Mouse (Mus musculus) hindbrain, embryonic 14.5 days (tissue): ENCODE data around the gene Nos1ap. TPM values are rescaled to one million over a fixed set of nuclear protein-coding genes. Genes with fewer than 3 reads are reported as not detected.
A peak's percentile ranks its signal among the peaks of the same experiment; 100 is the strongest.

Experiments
- ATAC-seq: fragments of 200-750 bp; cut with Nextera tagmentation; 2 replicates; pipeline ENCODE4 v1.8.0; 2017; ENCODE audit warnings: moderate number of reproducible peaks, mild to moderate bottlenecking, moderate TSS enrichment, moderate library complexity; ENCODE audit not compliant: low FRiP score
- DNase-seq: peaks from one replicate; pipeline ENCODE4 v3.0.0-alpha.2; 2015; ENCODE audit warnings: low spot score
- H3K27ac ChIP-seq: fragments of 300-500 bp; sonication (generic); 2 replicates; pipeline ENCODE4 v1.5.1; 2014; ENCODE audit warnings: mild to moderate bottlenecking, moderate library complexity
- H3K27me3 ChIP-seq: fragments of 300-500 bp; sonication (generic); 2 replicates; pipeline ENCODE4 v1.6.1; 2014; ENCODE audit warnings: mild to moderate bottlenecking, low read length, mixed read lengths; ENCODE audit not compliant: control insufficient read depth, insufficient read depth
- H3K36me3 ChIP-seq: fragments of 300-500 bp; sonication (generic); replicated peaks from 2 replicates; pipeline ENCODE4 v1.6.1; 2014; ENCODE audit not compliant: control insufficient read depth, insufficient read depth
- H3K4me1 ChIP-seq: fragments of 300-500 bp; sonication (generic); replicated peaks from 2 replicates; pipeline ENCODE4 v1.6.1; 2014; ENCODE audit warnings: antibody characterized with exemption, low read length, mixed read lengths; ENCODE audit not compliant: control insufficient read depth, insufficient read depth
- H3K4me2 ChIP-seq: fragments of 300-500 bp; sonication (generic); replicated peaks from 2 replicates; pipeline ENCODE4 v1.6.1; 2014; ENCODE audit warnings: mild to moderate bottlenecking, moderate library complexity
- H3K4me3 ChIP-seq: fragments of 300-500 bp; sonication (generic); replicated peaks from 2 replicates; pipeline ENCODE4 v1.5.1; 2014; ENCODE audit warnings: mild to moderate bottlenecking, low read length
- H3K9ac ChIP-seq: fragments of 300-500 bp; sonication (generic); 2 replicates; pipeline ENCODE4 v1.6.1; 2014
- H3K9me3 ChIP-seq: fragments of 300-500 bp; sonication (generic); 2 replicates; pipeline ENCODE4 v1.6.1; 2016; ENCODE audit warnings: low read length; ENCODE audit not compliant: control insufficient read depth
- WGBS: fragments of 180-500 bp; shearing (Covaris S2); extraction: QIAGEN DNeasy Blood & Tissue Kit; methylation state at CpG from one replicate; pipeline ENCODE4 v1.1.7; 2014; 5-methylcytosine and 5-hydroxymethylcytosine counted together
- polyA plus RNA-seq: library from polyadenylated mRNA; unstranded; fragments of >200 nt; fragmentation: Nextera tagmentation; extraction: Ambion mirVana; gene quantifications from 2 replicates; pipeline ENCODE4 v1.2.1, GENCODE M21; 2014

Nos1ap gene
- polyA plus RNA-seq, 1 experiment from 2014 or later, result 18.0 TPM

DNA sequence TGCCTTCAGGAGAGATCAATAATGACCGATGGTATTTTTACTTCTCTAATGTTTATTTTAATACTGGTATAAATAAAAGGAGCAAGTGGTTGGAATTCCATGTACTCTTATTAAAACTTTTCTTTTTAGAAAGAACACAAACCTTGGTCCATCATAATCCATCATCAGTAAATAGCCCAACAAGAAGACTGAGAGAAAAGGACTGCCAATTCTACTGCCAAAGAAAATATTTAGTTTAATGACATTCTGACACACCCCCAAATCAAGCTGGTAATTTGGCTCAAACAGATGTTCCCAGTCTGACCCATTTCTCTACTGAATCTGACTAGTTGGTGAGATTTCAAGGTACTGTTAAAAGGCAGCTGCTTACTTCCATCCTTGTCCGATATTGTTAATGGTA is 161.5 kb downstream of the Nos1ap start:
- Histone ChIP-seq H3K4me1 (peaks cover 10% of the 10 kb centered on the region), H3K27me3 (no peaks in the 10 kb centered on the region), H3K36me3 (no peaks in the 10 kb centered on the region), H3K4me2 (no peak overlapping the region), H3K27ac (no peak overlapping the region), H3K9ac (no peak overlapping the region), H3K9me3 (no peaks in the 10 kb centered on the region), H3K4me3 (no peak overlapping the region)
- no peak for ATAC-seq
- DNase-seq, result no peak
- 92% methylated on average over 2 of the region's 2 CpGs for WGBS

DNA sequence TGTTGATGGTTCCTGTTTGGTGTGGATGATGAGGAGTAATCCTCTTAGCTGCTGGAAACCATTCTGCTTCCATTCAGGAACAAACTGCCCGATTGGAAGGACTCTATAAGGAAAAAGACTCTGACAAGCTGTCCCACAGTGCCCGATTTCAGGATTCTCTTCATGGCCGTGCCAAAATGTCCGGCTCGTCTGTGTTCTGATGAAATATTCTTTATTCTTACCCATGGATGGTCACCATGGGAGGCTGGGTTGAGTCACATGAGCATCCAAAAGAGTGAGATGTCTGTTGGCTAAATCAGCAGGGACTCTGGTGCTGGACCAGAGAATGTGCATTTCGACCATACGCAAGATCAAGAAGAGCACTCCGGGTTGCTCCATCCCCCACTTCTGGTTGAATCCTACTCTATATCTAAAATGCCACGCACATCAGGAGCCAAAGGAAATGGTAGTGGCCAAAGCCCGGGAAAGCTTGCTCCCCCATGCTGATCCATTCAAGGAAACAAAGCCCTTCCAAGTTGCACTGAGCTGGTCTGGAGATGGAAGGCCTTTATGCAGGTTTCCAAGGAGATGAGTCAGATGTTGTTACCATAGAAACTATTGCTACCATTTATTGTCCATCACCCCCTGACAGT is 165.3 kb downstream of the Nos1ap start:
- H3K9me3 ChIP-seq, result no peaks in the 10 kb centered on the region
- no peak overlapping the region for H3K4me2 ChIP-seq
- ATAC-seq (peak; percentile 78), DNase-seq (no peak)
- H3K4me1 ChIP-seq, result peaks cover 10% of the 10 kb centered on the region
- no peak overlapping the region for H3K4me3 ChIP-seq
- no peaks in the 10 kb centered on the region for H3K36me3 ChIP-seq
- H3K27ac ChIP-seq, result 0 out of 2 replicates have a peak overlapping the region, but pooled peaks have one; percentile 14
- no peak overlapping the region for H3K9ac ChIP-seq
- no peaks in the 10 kb centered on the region for H3K27me3 ChIP-seq
- WGBS, result 30% methylated on average over 10 of the region's 10 CpGs

DNA sequence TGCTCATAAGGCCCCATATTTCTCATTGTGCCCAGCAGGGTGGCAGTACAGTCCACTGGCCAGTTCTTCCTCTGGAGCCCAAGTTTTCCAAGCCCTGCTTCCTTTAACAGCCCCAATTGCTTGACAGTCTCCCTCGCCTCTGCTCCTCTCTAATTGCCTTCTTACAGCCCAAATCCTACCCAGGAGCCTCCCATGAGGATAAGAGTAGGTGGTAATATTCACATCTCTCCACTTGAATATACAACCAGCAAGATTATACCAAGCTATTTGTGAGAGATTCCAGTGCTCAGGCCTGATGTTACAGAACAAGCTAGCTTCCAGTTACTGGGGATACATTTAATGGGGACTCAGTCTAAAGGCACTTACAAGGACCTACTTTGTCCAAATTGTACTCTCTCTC is 166.6 kb downstream of the Nos1ap start:
- Histone ChIP-seq H3K4me2 (no peak overlapping the region), H3K9ac (no peak overlapping the region), H3K9me3 (no peaks in the 10 kb centered on the region), H3K27ac (no peak overlapping the region), H3K36me3 (no peaks in the 10 kb centered on the region), H3K4me3 (no peak overlapping the region), H3K4me1 (peaks cover 10% of the 10 kb centered on the region), H3K27me3 (no peaks in the 10 kb centered on the region)
- DNase-seq, result no peak
- 92% methylated on average over 1 of the region's 1 CpGs for WGBS
- no peak for ATAC-seq

DNA sequence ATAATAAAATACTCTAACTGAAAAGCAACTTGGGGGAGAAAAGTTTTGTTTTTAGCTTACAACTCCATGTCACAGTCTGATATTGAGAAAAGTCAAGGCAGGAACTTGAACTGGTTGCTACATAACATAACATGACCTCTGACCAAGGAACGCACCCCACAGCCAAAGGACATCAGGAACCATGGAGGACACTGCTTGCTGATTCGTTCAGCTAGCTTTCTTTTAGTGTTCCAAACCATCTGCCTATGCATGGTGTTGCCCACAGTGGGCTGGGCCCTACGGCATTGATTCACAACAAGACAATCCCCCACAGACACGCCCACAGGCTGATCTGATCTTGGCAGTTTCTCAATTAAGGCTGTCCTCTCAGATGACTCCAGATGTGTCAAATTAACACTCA is 167.5 kb downstream of the Nos1ap start:
- DNase-seq, result no peak
- ATAC-seq, result no peak
- no peak overlapping the region for H3K4me3 ChIP-seq
- 77% methylated on average over 4 of the region's 4 CpGs for WGBS
- no peak overlapping the region for H3K4me2 ChIP-seq
- no peaks in the 10 kb centered on the region for H3K36me3 ChIP-seq
- H3K27ac ChIP-seq, result no peak overlapping the region
- H3K27me3 ChIP-seq, result no peaks in the 10 kb centered on the region
- H3K4me1 ChIP-seq, result peaks cover 10% of the 10 kb centered on the region
- no peak overlapping the region for H3K9ac ChIP-seq
- H3K9me3 ChIP-seq, result no peaks in the 10 kb centered on the region

DNA sequence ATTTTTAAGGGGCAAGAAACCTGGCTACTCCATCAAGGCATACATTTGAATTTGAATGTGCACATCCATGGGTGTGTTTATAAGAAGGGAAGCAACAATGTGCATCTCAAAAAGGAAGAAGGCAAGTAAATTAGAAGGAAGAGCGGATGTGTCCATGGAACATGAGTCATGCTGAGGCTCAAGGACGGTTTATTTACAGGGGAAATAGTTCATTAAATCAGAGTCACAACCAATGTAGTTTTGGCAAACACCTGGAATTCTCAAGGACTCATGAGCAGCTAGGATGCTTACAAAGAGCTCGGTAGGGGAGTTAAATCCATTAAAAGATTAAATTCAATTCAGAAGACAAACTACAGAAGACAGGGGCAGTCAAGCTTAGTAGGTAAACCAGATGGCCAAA is 169.7 kb downstream of the Nos1ap start:
- Histone ChIP-seq H3K9ac (no peak overlapping the region), H3K4me3 (no peak overlapping the region), H3K9me3 (no peaks in the 10 kb centered on the region), H3K4me2 (no peak overlapping the region), H3K4me1 (peaks cover 10% of the 10 kb centered on the region), H3K27ac (no peak overlapping the region), H3K36me3 (no peaks in the 10 kb centered on the region), H3K27me3 (no peaks in the 10 kb centered on the region)
- ATAC-seq, result no peak
- DNase-seq, result no peak
- 90% methylated on average over 3 of the region's 3 CpGs for WGBS

DNA sequence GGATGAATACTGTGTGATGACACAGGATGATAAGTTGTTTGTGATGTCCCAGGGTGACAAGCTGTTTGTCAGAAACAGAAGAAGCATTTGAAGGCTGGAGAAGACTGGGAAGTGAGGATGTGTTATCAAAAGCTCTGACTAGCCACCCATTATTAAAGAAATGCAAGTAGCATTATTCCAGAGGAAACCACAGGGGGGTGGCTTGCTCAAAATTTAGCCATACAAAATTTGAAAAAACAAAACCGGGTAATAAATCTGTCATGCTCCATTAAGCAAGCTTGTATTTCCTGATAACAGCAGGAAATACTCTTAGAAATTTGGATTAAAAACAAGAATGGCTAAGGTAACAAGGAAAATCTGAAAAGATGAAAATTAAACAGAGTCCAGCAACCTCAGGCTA is 171.5 kb downstream of the Nos1ap start:
- Histone ChIP-seq H3K27ac (no peak overlapping the region), H3K4me2 (no peak overlapping the region), H3K27me3 (no peaks in the 10 kb centered on the region), H3K4me1 (no peaks in the 10 kb centered on the region), H3K4me3 (no peak overlapping the region), H3K9me3 (no peaks in the 10 kb centered on the region), H3K36me3 (no peaks in the 10 kb centered on the region), H3K9ac (no peak overlapping the region)
- WGBS, result 45% methylated on average over 1 of the region's 1 CpGs
- ATAC-seq (no peak), DNase-seq (no peak)

DNA sequence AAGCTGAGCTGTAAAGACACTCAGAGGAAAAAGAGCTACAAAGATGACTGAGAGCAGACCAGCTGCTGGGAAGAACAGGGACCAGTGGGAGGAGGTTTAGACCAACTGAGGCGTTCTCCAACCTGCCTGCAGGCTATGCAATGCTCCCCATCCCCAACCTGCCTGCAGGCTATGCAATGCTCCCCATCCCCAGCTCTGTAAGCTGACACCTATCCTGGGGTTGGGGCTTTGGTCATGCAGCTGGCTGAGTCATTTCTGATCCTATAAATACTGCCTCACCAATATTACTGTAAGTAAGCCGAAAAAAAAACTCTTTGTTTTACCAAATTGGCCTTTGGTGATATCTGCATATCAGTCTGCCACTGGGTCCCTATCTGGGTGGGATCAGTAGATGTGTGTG is 172.7 kb downstream of the Nos1ap start:
- Histone ChIP-seq H3K9me3 (no peaks in the 10 kb centered on the region), H3K27me3 (no peaks in the 10 kb centered on the region), H3K4me1 (no peaks in the 10 kb centered on the region), H3K36me3 (no peaks in the 10 kb centered on the region), H3K4me2 (no peak overlapping the region), H3K4me3 (no peak overlapping the region), H3K27ac (no peak overlapping the region), H3K9ac (no peak overlapping the region)
- ATAC-seq, result no peak
- WGBS, result 65% methylated on average over 2 of the region's 2 CpGs
- DNase-seq, result no peak

DNA sequence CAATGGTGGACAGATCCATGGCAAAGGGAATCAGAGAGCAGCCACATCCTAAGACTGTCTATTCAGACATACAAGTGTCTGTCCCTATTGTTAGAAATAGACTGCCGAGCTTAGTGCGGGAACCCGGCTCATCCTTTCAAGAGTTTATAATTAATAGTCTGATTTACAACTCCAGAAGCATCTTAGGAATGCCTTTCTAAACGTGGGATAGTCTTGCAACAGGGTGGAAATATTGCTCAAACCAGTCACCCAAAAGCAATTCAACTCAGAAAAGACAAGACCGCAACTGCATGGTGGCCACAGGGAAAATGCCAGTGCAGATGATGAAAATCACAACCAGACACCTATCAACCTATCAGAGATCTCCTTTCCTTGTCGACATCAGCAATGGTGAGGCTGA is 173.5 kb downstream of the Nos1ap start:
- no peaks in the 10 kb centered on the region for H3K9me3 ChIP-seq
- DNase-seq (no peak), ATAC-seq (no peak)
- H3K27ac ChIP-seq, result no peak overlapping the region
- no peak overlapping the region for H3K4me2 ChIP-seq
- WGBS, result 24% methylated on average over 6 of the region's 6 CpGs
- no peaks in the 10 kb centered on the region for H3K27me3 ChIP-seq
- H3K9ac ChIP-seq, result no peak overlapping the region
- no peak overlapping the region for H3K4me3 ChIP-seq
- no peaks in the 10 kb centered on the region for H3K4me1 ChIP-seq
- H3K36me3 ChIP-seq, result no peaks in the 10 kb centered on the region

DNA sequence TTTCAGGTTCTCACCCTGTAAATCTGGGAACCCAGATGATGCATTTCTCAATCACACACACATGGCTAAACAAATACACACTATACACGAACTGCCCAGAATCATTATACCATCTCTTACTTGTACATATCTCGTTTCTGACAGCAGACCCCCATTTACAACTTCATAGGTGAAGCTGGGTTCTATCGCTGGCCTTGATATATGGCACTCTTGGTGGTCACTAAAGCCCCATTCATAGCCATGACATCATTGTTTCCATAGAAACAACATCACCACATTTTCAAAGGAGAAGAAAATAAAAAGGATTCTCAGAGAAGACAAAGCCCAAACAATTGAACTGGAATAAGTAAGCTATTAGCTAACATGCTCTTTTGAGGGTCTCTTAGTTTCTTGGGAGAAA is 174.3 kb downstream of the Nos1ap start:
- DNase-seq (no peak), ATAC-seq (no peak)
- WGBS, result 25% methylated on average over 3 of the region's 3 CpGs
- no peak overlapping the region for H3K4me3 ChIP-seq
- H3K9me3 ChIP-seq, result no peaks in the 10 kb centered on the region
- no peak overlapping the region for H3K27ac ChIP-seq
- no peaks in the 10 kb centered on the region for H3K36me3 ChIP-seq
- H3K4me1 ChIP-seq, result no peaks in the 10 kb centered on the region
- H3K9ac ChIP-seq, result no peak overlapping the region
- H3K4me2 ChIP-seq, result no peak overlapping the region
- no peaks in the 10 kb centered on the region for H3K27me3 ChIP-seq
